Mouse (Mus musculus) embryonic facial prominence, embryonic 15.5 days (tissue): ENCODE measurements around the gene Cd151. TPM values are rescaled to one million over a fixed set of nuclear protein-coding genes. Genes with fewer than 3 reads are reported as not detected.

Source experiments
- ATAC-seq: fragments of 200-750 bp; cut with Nextera tagmentation; 2 replicates; pipeline ENCODE4 v1.8.0; 2017; ENCODE audit warnings: low read depth, moderate TSS enrichment; ENCODE audit not compliant: insufficient number of reproducible peaks, low FRiP score, low TSS enrichment
- H3K27ac ChIP-seq: fragments of 300-500 bp; sonication (generic); replicated peaks from 2 replicates; pipeline ENCODE4 v1.5.1; 2015; ENCODE audit warnings: mild to moderate bottlenecking, inconsistent platforms
- H3K27me3 ChIP-seq: fragments of 300-500 bp; sonication (generic); 2 replicates; pipeline ENCODE4 v1.6.1; 2015; ENCODE audit warnings: inconsistent platforms
- H3K36me3 ChIP-seq: fragments of 300-500 bp; sonication (generic); 2 replicates; pipeline ENCODE4 v1.6.1; 2015; ENCODE audit warnings: mild to moderate bottlenecking, inconsistent platforms
- H3K4me1 ChIP-seq: fragments of 300-500 bp; sonication (generic); 2 replicates; pipeline ENCODE4 v1.6.1; 2015; ENCODE audit warnings: inconsistent platforms
- H3K4me2 ChIP-seq: fragments of 300-500 bp; sonication (generic); replicated peaks from 2 replicates; pipeline ENCODE4 v1.6.1; 2015; ENCODE audit warnings: mild to moderate bottlenecking, inconsistent platforms
- H3K4me3 ChIP-seq: fragments of 300-500 bp; sonication (generic); replicated peaks from 2 replicates; pipeline ENCODE4 v1.5.1; 2015; ENCODE audit warnings: mild to moderate bottlenecking, inconsistent platforms
- H3K9ac ChIP-seq: fragments of 300-500 bp; sonication (generic); 2 replicates; pipeline ENCODE4 v1.6.1; 2015; ENCODE audit warnings: inconsistent platforms
- H3K9me3 ChIP-seq: fragments of 300-500 bp; sonication (generic); replicated peaks from 2 replicates; pipeline ENCODE4 v1.6.1; 2016; ENCODE audit warnings: inconsistent platforms
- WGBS: fragments of 180-500 bp; shearing (Covaris S2); methylation state at CpG from one replicate; pipeline ENCODE4 v1.1.7; 2015; 5-methylcytosine and 5-hydroxymethylcytosine counted together
- polyA plus RNA-seq: library from polyadenylated mRNA; unstranded; fragments of >200 nt; fragmentation: Nextera tagmentation; extraction: Ambion mirVana; gene quantifications from 2 replicates; pipeline ENCODE4 v1.2.1, GENCODE M21; 2015

The Cd151 gene
- 23.9 and 26.5 TPM in 2 replicates for polyA plus RNA-seq

- Histone ChIP-seq H3K4me3 (peak within 1 kb of the TSS; percentile 79), H3K9ac (peak within 1 kb of the TSS; percentile 52), H3K9me3 (no peaks in the 10 kb centered on the region), H3K4me2 (peak within 1 kb of the TSS; percentile 75), H3K27me3 (peaks cover 36% of the 10 kb centered on the region), H3K27ac (peak within 1 kb of the TSS; percentile 92), H3K36me3 (peaks cover 28% of the 10 kb centered on the region), H3K4me1 (peaks cover 57% of the 10 kb centered on the region)
- WGBS = under 1% methylated on average over 52 of the region's 52 CpGs
- peak; percentile 77 for ATAC-seq
These were observed at the start of gene Cd151 for GRCm38 (mm10) chr7:141467230-141468030. Cd151 (plus strand) TSS chr7:141467392.

- ATAC-seq = no peak
- peaks cover 7% of the 10 kb centered on the region for H3K4me1 ChIP-seq
- no peaks in the 10 kb centered on the region for H3K36me3 ChIP-seq
- H3K27ac ChIP-seq = no peak overlapping the region
- H3K9me3 ChIP-seq = no peaks in the 10 kb centered on the region
- no peak overlapping the region for H3K9ac ChIP-seq
- H3K4me3 ChIP-seq = no peak overlapping the region
- H3K4me2 ChIP-seq = no peak overlapping the region
- WGBS = 68% methylated on average over 8 of the region's 8 CpGs
- no peaks in the 10 kb centered on the region for H3K27me3 ChIP-seq
These were observed 49.2 kb upstream of the Cd151 start for GRCm38 (mm10) chr7:141417731-141418681.

- no peaks in the 10 kb centered on the region for H3K36me3 ChIP-seq
- no peaks in the 10 kb centered on the region for H3K9me3 ChIP-seq
- H3K4me1 ChIP-seq = 0 out of 2 replicates have a peak, but pooled peaks cover 3% of the 10 kb centered on the region
- no peaks in the 10 kb centered on the region for H3K27me3 ChIP-seq
- H3K4me2 ChIP-seq = no peak overlapping the region
- no peak overlapping the region for H3K27ac ChIP-seq
- WGBS = 65% methylated on average over 7 of the region's 7 CpGs
- H3K9ac ChIP-seq = no peak overlapping the region
- no peak for ATAC-seq
- H3K4me3 ChIP-seq = no peak overlapping the region
These were observed 48.2 kb upstream of the Cd151 start for GRCm38 (mm10) chr7:141418970-141419369.

DNA sequence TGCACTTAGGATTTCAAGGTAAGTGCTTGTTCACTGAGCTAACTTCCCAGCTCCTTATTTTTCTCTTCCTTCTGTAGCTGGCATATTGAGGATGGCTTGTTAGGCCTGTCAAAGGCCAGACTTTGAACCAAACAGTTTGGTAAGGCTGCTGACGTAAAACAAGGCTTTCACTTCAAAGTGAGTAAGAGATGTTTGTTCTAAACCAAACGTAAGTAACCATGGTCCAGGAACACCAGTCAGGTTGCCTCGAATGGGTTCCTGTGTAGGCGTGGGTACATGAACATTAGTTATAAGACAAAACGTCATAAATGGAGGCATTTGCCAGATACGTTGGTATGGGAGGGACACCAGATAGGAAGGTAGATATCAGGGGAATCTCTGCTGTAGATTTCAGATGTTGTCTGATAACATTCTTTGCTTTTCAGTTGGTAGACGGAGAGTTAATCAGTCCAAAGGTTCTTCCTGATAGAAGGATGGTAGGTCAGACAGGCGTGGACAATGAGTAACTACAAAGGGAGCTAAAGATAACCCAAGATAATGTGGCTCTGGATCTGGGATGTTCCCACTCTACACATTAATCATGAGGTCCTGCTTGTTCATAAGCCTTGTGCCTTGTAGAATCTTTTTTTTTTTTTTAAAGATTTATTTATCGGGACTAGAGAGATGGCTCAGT is 47.0 kb upstream of the Cd151 start:
- ATAC-seq = no peak
- no peaks in the 10 kb centered on the region for H3K36me3 ChIP-seq
- H3K27ac ChIP-seq = no peak overlapping the region
- H3K4me3 ChIP-seq = no peak overlapping the region
- H3K27me3 ChIP-seq = no peaks in the 10 kb centered on the region
- no peaks in the 10 kb centered on the region for H3K9me3 ChIP-seq
- 76% methylated on average over 9 of the region's 9 CpGs for WGBS
- no peak overlapping the region for H3K9ac ChIP-seq
- H3K4me1 ChIP-seq = no peaks in the 10 kb centered on the region
- no peak overlapping the region for H3K4me2 ChIP-seq

GRCm38 (mm10) chr7:141423811-141424210 is 43.4 kb upstream of the Cd151 start:
- H3K9me3 ChIP-seq = no peaks in the 10 kb centered on the region
- no peak for ATAC-seq

DNA sequence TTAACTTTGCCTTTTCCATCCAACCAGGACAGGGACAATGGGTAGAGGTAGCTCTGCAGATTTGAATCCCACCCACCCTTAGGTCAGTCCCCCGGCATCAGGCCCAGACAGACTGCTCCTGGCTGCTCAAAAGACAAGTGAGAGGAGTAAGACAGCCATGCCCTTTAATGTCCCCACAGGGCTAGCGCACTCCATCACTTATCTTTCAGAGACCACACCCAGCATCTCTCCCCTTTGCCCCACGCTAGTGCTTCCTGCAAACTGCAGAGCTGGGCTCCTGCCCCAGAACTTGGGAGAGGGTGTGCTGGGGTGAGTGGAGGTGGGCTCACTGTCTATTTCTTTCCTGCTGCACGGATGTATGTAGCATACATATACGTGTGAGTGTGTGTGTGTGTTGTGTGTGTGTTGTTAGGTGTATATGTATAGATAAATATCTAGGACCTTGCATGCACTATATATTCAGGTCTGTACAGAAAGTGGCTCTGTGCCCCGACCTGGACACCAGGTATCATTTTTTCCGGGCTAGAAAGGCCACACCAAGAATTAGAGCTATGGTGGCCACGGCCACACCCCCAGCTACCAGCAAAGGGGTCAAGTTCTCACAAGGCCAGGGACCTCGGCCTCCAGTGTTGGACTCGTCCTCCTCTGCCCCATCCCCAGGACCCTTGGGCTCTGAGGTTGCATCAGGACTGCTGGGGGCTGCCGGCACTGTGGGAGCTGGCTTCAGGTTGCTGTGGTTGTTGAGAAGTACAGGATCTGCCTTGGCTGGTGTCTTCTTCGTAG is 40.1 kb upstream of the Cd151 start:
- Histone ChIP-seq H3K4me1 (peaks cover 16% of the 10 kb centered on the region), H3K36me3 (peaks cover 19% of the 10 kb centered on the region), H3K9me3 (no peaks in the 10 kb centered on the region), H3K4me2 (no peak overlapping the region), H3K27me3 (no peaks in the 10 kb centered on the region), H3K27ac (no peak overlapping the region), H3K9ac (no peak overlapping the region), H3K4me3 (no peak overlapping the region)
- ATAC-seq = no peak
- 76% methylated on average over 12 of the region's 12 CpGs for WGBS

More at GRCm38 (mm10) chr7:141423811-141424210, 43.4 kb upstream of the Cd151 start:
- peaks cover 2% of the 10 kb centered on the region; the same call in 1 of the 2 replicates for H3K4me1 ChIP-seq
- no peak overlapping the region for H3K9ac ChIP-seq
- no peak overlapping the region for H3K4me3 ChIP-seq
- H3K4me2 ChIP-seq = no peak overlapping the region
- no peak overlapping the region for H3K27ac ChIP-seq
- WGBS = 60% methylated on average over 4 of the region's 4 CpGs
- no peaks in the 10 kb centered on the region for H3K27me3 ChIP-seq
- no peaks in the 10 kb centered on the region for H3K36me3 ChIP-seq

DNA sequence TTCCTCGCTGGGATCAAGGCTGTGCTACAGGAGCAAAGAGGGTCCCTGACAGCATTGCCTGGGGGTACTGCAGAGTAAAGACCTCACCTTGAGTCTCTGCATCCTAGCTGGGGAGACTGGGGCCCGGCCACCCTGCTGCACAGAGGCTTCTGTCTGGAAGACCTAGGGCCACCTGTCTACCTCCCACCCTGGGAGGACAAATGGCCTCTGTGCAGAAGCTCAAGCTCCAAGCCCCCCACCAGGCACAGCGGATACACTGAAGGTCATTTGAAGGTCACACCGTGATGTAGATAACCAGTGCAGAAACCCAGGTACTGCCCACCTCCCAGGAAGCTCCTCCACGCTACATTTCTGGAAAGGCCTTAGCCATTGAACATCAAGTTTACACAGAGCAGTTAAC is 38.5 kb upstream of the Cd151 start:
- Histone ChIP-seq H3K36me3 (peaks cover 34% of the 10 kb centered on the region), H3K27me3 (no peaks in the 10 kb centered on the region), H3K4me3 (peak overlapping the region; percentile 19; the same call in 1 of the 2 replicates), H3K27ac (no peak overlapping the region), H3K4me2 (peak overlapping the region; percentile 40; the same call in 1 of the 2 replicates), H3K9me3 (no peaks in the 10 kb centered on the region), H3K4me1 (peaks cover 20% of the 10 kb centered on the region), H3K9ac (no peak overlapping the region)
- 50% methylated on average over 5 of the region's 5 CpGs for WGBS
- no peak for ATAC-seq

DNA sequence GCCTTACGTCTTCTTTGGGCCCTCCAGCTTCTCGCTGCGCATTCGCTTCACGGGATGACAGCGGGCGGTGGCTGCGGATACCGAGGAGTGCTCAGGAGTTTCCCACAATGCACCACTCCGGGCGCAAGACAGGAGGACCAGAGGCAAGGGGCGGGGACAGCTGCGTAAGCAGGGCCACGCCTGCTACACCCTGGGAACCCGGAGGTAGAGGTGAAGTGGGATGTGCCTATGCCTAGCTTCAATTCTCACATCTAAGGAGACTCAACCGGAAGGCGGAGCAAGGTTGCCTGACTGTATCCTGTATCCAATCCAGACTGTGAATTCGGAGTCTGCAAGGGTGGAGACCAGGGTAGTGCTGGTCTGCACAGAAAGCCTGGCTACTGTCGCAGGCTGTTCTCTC is 37.9 kb upstream of the Cd151 start, which contains the start of gene Cend1:
Gene Cend1 (minus strand): TSS at position 182 of the 400 bp plus-strand sequence.
- Histone ChIP-seq H3K27me3 (no peaks in the 10 kb centered on the region), H3K4me2 (peak within 1 kb of the TSS; percentile 40), H3K4me1 (peaks cover 26% of the 10 kb centered on the region), H3K9me3 (no peaks in the 10 kb centered on the region), H3K36me3 (peaks cover 34% of the 10 kb centered on the region), H3K27ac (no peak within 1 kb of the TSS), H3K4me3 (peak within 1 kb of the TSS; percentile 19; the same call in 1 of the 2 replicates), H3K9ac (no peak within 1 kb of the TSS; the same call in 1 of the 2 replicates)
- ATAC-seq = no peak
- 6% methylated on average over 19 of the region's 19 CpGs for WGBS

DNA sequence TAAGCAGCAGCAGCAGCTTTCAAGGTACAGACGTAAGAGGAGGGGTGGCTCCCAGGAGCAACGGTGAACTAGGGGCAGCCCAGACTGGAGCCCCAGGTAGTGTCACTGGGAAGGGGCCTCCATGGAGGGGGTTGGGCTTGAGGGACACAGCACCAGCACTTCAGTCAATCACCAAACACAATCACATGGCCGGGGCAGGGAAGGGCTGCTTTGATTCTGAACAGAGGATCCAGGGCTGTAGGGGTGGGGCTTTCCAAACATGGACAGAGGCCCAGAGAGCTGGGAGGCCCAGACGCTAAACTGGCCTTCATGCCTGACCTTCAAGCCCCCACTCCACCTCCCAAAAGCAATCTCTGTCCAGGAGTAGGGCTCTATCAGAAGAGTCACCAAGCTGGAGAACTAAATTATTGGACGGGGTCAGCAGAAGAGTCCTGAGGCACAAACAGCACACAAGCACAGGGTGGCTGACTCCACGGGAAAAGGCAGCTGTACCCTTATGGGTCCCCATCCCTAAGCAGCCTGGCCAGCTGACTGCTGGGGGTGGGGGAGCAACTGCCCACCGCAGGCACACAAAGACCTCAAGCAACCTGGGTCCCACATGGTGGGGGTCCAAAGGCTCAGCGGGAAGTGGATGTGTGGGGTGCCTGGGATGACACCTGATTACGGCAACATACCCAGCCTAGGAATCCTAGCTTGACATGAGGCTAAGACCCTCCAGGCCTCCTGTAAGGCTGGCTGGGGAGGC is 37.2 kb upstream of the Cd151 start:
- Histone ChIP-seq H3K4me3 (no peak overlapping the region), H3K36me3 (peaks cover 34% of the 10 kb centered on the region), H3K27ac (no peak overlapping the region), H3K9ac (no peak overlapping the region), H3K4me1 (peaks cover 34% of the 10 kb centered on the region), H3K9me3 (no peaks in the 10 kb centered on the region), H3K4me2 (no peak overlapping the region), H3K27me3 (no peaks in the 10 kb centered on the region)
- 63% methylated on average over 9 of the region's 9 CpGs for WGBS
- ATAC-seq = no peak
